Mouse (Mus musculus) stomach, postnatal 0 days (tissue): ENCODE measurements around the gene Mrln.

Experiments
- CTCF ChIP-seq: IDR thresholded peaks from 2 replicates; pipeline ENCODE4 v1.5.1; 2016; ENCODE audit warnings: antibody characterized with exemption, low read depth, mild to moderate bottlenecking, moderate library complexity
- EP300 ChIP-seq: optimal IDR thresholded peaks from 2 replicates; pipeline ENCODE3; 2016; ENCODE audit warnings: antibody characterized with exemption

DNA sequence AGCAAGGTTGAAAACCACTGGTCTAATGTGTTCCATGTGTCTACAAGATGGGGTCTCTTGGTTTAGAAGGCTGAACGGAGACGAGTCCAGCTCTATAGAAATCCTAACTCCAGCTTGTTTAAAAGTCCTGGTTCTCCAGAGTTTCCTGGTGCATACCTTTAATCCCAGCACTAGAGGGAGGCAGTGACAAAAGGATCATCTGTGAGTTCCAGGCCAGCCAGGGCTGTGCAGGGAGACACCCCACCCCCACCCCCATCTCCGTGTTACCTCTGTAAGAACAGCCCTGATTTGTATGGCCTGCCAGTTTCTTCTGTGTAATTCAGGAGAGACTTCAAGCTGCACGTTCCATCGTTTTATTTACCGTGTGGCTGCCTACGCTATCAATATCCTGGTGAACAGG, 8.7 kb upstream of the Mrln start:
- TF ChIP-seq EP300 = no peak
- TF ChIP-seq CTCF = peak; percentile 78
